Mouse (Mus musculus): Measurements from ENCODE around the gene Sclt1. TPM values are rescaled to one million over a fixed set of nuclear protein-coding genes. Genes with fewer than 3 reads are reported as not detected.
"Not testable (repeated sequence)": the region's sequence is repeated elsewhere in the genome, so short reads cannot be mapped to it uniquely, and the experiment has no call there.

The Sclt1 gene
- polyA plus RNA-seq, 1 experiment, result 21.4 TPM

DNA sequence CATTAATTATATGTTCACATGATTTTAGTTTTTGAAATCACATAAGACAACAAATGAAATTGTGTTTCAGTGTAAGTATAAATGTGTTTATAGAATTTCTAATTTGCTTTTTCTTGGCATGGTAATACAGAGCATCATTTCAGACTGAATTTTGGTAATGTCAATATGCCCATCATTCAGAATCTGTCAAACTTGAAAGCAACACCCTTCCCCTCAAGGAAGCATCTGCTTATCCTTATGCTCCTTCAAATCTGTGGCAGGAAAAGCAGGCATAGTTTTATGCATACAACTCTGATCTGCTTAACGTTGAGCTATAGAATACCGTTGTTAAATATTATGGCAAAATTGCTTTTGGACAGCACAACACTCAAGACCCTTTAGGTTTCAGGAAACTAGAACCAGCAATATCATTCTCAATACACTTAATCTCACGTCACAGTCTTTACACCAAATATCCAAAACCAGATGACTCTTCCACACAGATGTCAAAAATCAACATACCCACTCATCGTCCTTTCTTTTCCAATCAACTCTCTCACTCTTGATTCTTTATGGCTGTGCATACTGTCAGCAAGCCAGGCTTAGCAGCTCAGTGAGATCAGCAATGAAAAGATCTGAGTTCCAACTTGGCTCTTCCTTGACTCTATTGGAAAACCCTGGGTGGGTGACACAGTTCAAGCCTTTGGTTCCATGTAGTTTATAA lies 49.7 kb downstream of the Sclt1 start:
- H3K27ac ChIP-seq (ENCODE audit: insufficient read depth, low read length), result no peak overlapping the region
- H3K9me3 ChIP-seq (replicated peaks; ENCODE audit: control insufficient read depth, insufficient read depth, low read length, poor library complexity, severe bottlenecking), result no peaks in the 10 kb centered on the region
- H3K4me3 ChIP-seq (ENCODE audit: low read depth, low read length), result no peak overlapping the region
- TF ChIP-seq POLR2A (IDR thresholded peaks at IDR 0.05; ENCODE audit: insufficient read depth, low read length) (no peak), CTCF (IDR thresholded peaks at IDR 0.05; ENCODE audit: low read depth, low read length) (no peak), EP300 (IDR thresholded peaks at IDR 0.05; ENCODE audit: insufficient read depth, low read depth, low read length) (no peak)
- H3K9ac ChIP-seq (ENCODE audit: low read depth, poor library complexity, severe bottlenecking), result no peak overlapping the region
- no peaks in the 10 kb centered on the region for H3K4me1 ChIP-seq (ENCODE audit: control insufficient read depth, insufficient read depth, low read length)
- H3K27me3 ChIP-seq (ENCODE audit: control insufficient read depth, insufficient read depth, low read length, poor library complexity, severe bottlenecking), result no peaks in the 10 kb centered on the region
- H3K36me3 ChIP-seq (ENCODE audit: control insufficient read depth, insufficient read depth, low read length, poor library complexity, severe bottlenecking), result no peaks in the 10 kb centered on the region

DNA sequence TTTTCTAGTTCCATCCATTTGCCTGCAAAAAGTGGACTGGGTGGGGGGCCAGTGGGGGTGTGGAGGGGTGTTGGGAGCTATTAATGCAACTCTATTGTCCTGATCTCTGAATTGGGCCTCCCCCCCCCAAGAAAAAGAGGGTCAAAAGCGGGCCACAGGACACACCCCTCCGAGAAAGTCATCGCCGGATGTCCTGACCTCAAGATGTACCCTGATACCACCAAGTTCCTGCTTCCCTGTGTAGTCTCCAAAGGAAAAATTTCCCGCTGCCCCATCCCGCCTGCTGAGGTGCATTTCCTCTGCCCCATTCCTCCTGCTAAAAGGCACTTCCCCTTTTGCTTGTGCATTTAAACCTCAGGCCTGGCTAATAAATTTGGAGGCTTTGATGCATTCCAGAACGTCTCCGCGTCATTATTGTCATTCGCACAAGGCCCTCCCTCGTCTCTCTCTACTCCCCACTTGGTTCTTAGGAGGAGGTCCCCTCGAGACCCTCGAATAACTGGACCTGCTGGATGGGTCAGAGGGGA lies 52.1 kb downstream of the Sclt1 start:
- H3K27me3 ChIP-seq (ENCODE audit: control insufficient read depth, insufficient read depth, low read length, poor library complexity, severe bottlenecking); H3K9me3 ChIP-seq (replicated peaks; ENCODE audit: control insufficient read depth, insufficient read depth, low read length, poor library complexity, severe bottlenecking); H3K4me3 ChIP-seq (ENCODE audit: low read depth, low read length); H3K36me3 ChIP-seq (ENCODE audit: control insufficient read depth, insufficient read depth, low read length, poor library complexity, severe bottlenecking); H3K4me1 ChIP-seq (ENCODE audit: control insufficient read depth, insufficient read depth, low read length); H3K9ac ChIP-seq (ENCODE audit: low read depth, poor library complexity, severe bottlenecking); H3K27ac ChIP-seq (ENCODE audit: insufficient read depth, low read length): not testable (repeated sequence)

DNA sequence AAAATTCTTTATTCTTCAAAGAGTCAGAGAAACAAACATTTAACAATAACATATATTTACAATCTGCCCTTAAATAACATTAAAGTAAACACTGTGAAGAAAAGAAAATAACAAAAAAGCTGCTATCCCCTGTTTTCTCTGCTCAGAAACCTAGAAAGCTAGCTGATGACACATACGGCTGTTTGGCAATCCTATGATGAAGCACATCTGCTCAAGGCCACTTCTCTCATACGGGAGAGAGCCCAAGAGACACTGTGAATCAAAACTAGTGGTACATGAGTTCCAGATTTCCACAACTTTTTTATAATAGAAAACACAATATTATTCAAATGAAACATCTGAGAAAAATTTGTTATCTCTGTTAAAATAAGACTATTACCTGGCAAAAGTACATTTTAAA lies 55.9 kb downstream of the Sclt1 start:
- Histone ChIP-seq H3K27me3 (ENCODE audit: control insufficient read depth, insufficient read depth, low read length, poor library complexity, severe bottlenecking) (no peaks in the 10 kb centered on the region), H3K36me3 (ENCODE audit: control insufficient read depth, insufficient read depth, low read length, poor library complexity, severe bottlenecking) (no peaks in the 10 kb centered on the region), H3K9me3 (replicated peaks; ENCODE audit: control insufficient read depth, insufficient read depth, low read length, poor library complexity, severe bottlenecking) (no peaks in the 10 kb centered on the region), H3K4me3 (ENCODE audit: low read depth, low read length) (no peak overlapping the region), H3K4me1 (ENCODE audit: control insufficient read depth, insufficient read depth, low read length) (no peaks in the 10 kb centered on the region), H3K27ac (ENCODE audit: insufficient read depth, low read length) (no peak overlapping the region), H3K9ac (ENCODE audit: low read depth, poor library complexity, severe bottlenecking) (no peak overlapping the region)
- TF ChIP-seq EP300 (IDR thresholded peaks at IDR 0.05; ENCODE audit: insufficient read depth, low read depth, low read length) (no peak), CTCF (IDR thresholded peaks at IDR 0.05; ENCODE audit: low read depth, low read length) (no peak), POLR2A (IDR thresholded peaks at IDR 0.05; ENCODE audit: insufficient read depth, low read length) (no peak)

DNA sequence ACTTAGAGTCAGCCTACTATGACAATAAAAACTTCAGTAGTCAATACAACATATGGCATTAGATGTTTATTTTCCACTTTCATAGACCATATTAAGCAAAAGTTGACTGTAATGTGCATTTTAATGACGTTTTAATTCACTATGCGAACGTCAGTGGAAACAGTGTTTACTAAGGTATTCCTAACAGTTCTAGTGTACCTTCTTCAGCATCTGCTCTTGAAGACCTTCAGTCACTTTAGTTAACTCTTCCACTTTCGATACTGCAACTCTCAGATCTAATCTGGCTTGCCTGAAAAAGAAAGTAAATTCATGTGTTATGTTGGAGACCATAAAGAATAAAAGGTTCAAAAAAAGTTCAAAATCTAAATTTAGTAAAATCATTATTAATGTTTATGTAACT lies 60.2 kb downstream of the Sclt1 start:
- H3K4me3 ChIP-seq (ENCODE audit: low read depth, low read length), result no peak overlapping the region
- H3K27ac ChIP-seq (ENCODE audit: insufficient read depth, low read length), result no peak overlapping the region
- no peaks in the 10 kb centered on the region for H3K36me3 ChIP-seq (ENCODE audit: control insufficient read depth, insufficient read depth, low read length, poor library complexity, severe bottlenecking)
- no peaks in the 10 kb centered on the region for H3K9me3 ChIP-seq (replicated peaks; ENCODE audit: control insufficient read depth, insufficient read depth, low read length, poor library complexity, severe bottlenecking)
- no peaks in the 10 kb centered on the region for H3K4me1 ChIP-seq (ENCODE audit: control insufficient read depth, insufficient read depth, low read length)
- H3K27me3 ChIP-seq (ENCODE audit: control insufficient read depth, insufficient read depth, low read length, poor library complexity, severe bottlenecking), result no peaks in the 10 kb centered on the region
- TF ChIP-seq EP300 (IDR thresholded peaks at IDR 0.05; ENCODE audit: insufficient read depth, low read depth, low read length), result no peak
- TF ChIP-seq CTCF (IDR thresholded peaks at IDR 0.05; ENCODE audit: low read depth, low read length), result no peak
- TF ChIP-seq POLR2A (IDR thresholded peaks at IDR 0.05; ENCODE audit: insufficient read depth, low read length), result no peak
- H3K9ac ChIP-seq (ENCODE audit: low read depth, poor library complexity, severe bottlenecking), result no peak overlapping the region

GRCm38 (mm10) chr3:41676648-41677047 lies 65.7 kb downstream of the Sclt1 start:
- no peak overlapping the region for H3K27ac ChIP-seq (ENCODE audit: insufficient read depth, low read length)

DNA sequence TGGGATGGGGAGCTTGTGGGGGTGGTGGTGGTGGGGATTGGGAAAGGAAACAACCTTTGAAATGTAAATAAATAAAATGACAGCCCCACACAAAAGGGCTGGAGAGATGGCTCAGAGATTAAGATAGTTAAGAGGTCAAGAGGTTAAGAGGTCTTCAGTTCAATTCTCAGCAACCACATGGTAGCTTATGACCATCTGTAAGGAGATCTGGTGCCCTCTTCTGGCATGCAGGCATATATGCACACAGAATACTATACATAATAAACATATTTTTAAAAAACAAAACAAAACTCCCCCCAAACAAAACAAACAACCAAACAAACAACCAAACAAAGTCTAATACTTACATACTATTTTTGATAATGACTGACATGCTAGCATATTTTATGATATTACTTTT lies 67.5 kb downstream of the Sclt1 start:
- no peak overlapping the region for H3K4me3 ChIP-seq (ENCODE audit: low read depth, low read length)
- no peak overlapping the region for H3K9ac ChIP-seq (ENCODE audit: low read depth, poor library complexity, severe bottlenecking)
- TF ChIP-seq CTCF (IDR thresholded peaks at IDR 0.05; ENCODE audit: low read depth, low read length) (no peak), POLR2A (IDR thresholded peaks at IDR 0.05; ENCODE audit: insufficient read depth, low read length) (no peak), EP300 (IDR thresholded peaks at IDR 0.05; ENCODE audit: insufficient read depth, low read depth, low read length) (no peak)
- H3K27ac ChIP-seq (ENCODE audit: insufficient read depth, low read length), result no peak overlapping the region
- no peaks in the 10 kb centered on the region for H3K9me3 ChIP-seq (replicated peaks; ENCODE audit: control insufficient read depth, insufficient read depth, low read length, poor library complexity, severe bottlenecking)
- no peaks in the 10 kb centered on the region for H3K4me1 ChIP-seq (ENCODE audit: control insufficient read depth, insufficient read depth, low read length)
- no peaks in the 10 kb centered on the region for H3K27me3 ChIP-seq (ENCODE audit: control insufficient read depth, insufficient read depth, low read length, poor library complexity, severe bottlenecking)
- H3K36me3 ChIP-seq (ENCODE audit: control insufficient read depth, insufficient read depth, low read length, poor library complexity, severe bottlenecking), result no peaks in the 10 kb centered on the region

More at GRCm38 (mm10) chr3:41676648-41677047, 65.7 kb downstream of the Sclt1 start:
- Histone ChIP-seq H3K9me3 (replicated peaks; ENCODE audit: control insufficient read depth, insufficient read depth, low read length, poor library complexity, severe bottlenecking) (no peaks in the 10 kb centered on the region), H3K9ac (ENCODE audit: low read depth, poor library complexity, severe bottlenecking) (no peak overlapping the region), H3K36me3 (ENCODE audit: control insufficient read depth, insufficient read depth, low read length, poor library complexity, severe bottlenecking) (no peaks in the 10 kb centered on the region), H3K4me1 (ENCODE audit: control insufficient read depth, insufficient read depth, low read length) (no peaks in the 10 kb centered on the region), H3K4me3 (ENCODE audit: low read depth, low read length) (no peak overlapping the region), H3K27me3 (ENCODE audit: control insufficient read depth, insufficient read depth, low read length, poor library complexity, severe bottlenecking) (no peaks in the 10 kb centered on the region)
- TF ChIP-seq CTCF (IDR thresholded peaks at IDR 0.05; ENCODE audit: low read depth, low read length) (no peak), POLR2A (IDR thresholded peaks at IDR 0.05; ENCODE audit: insufficient read depth, low read length) (no peak), EP300 (IDR thresholded peaks at IDR 0.05; ENCODE audit: insufficient read depth, low read depth, low read length) (no peak)
